Comparison of ENCODE assay signal across 7 mouse cellular contexts in genomic region chr11:48871201-48871772, GRCm38 (mm10). TPM values are rescaled to one million over a fixed set of nuclear protein-coding genes. Genes with fewer than 3 reads are reported as not detected.
DNase-seq lines count a peak whose midpoint lies in the region; ATAC-seq and TF ChIP-seq lines count a peak whose summit lies in the region.

TSS of gene Irgm1 (minus strand) at chr11:48871683.

- no peaks in the 10 kb centered on the region for H3K27me3 ChIP-seq in forebrain, embryonic 11.5 days (ENCODE audit: control insufficient read depth, insufficient read depth, low read length)

- H3K4me3 ChIP-seq in bone marrow macrophage, adult 2 months (ENCODE audit: insufficient read depth, low read length) = peak within 1 kb of the TSS; percentile 79
- peak within 1 kb of the TSS; percentile 36 for H3K4me3 ChIP-seq in forebrain, embryonic 11.5 days (ENCODE audit: low read depth, low read length)

- H3K27ac ChIP-seq in bone marrow macrophage, adult 2 months (ENCODE audit: insufficient read depth, low read depth, low read length) = peak within 1 kb of the TSS; percentile 96
- no peak within 1 kb of the TSS for H3K27ac ChIP-seq in forebrain, embryonic 11.5 days (ENCODE audit: low read depth, low read length)

- no peaks in the 10 kb centered on the region for H3K36me3 ChIP-seq in forebrain, embryonic 11.5 days (ENCODE audit: control insufficient read depth, insufficient read depth, low read length)

- H3K9ac ChIP-seq in forebrain, embryonic 11.5 days (ENCODE audit: low read length) = peak within 1 kb of the TSS; percentile 62

- TF ChIP-seq CTCF in bone marrow macrophage, adult 2 months (IDR thresholded peaks at IDR 0.05; ENCODE audit: low read depth, low read length) = no peak

- ATAC-seq in forebrain, embryonic 11.5 days (replicated peaks; ENCODE audit: low FRiP score) = peak; percentile 53

- peak; percentile 91 for DNase-seq in MN1 (ENCODE audit: low spot score)
- DNase-seq in forebrain, embryonic 11.5 days (ENCODE audit: low spot score) = peak; percentile 69
- DNase-seq in heart, postnatal 10 days = peak; percentile 70 to 76
- DNase-seq in kidney, postnatal 36 days = peak; percentile 87 to 92
- peak; percentile 73 to 80 for DNase-seq in lung, postnatal 4 days
- peak; percentile 68 for DNase-seq in retina, postnatal 1 day

- no peak for TF ChIP-seq POLR2A in bone marrow macrophage, adult 2 months (IDR thresholded peaks at IDR 0.05; ENCODE audit: borderline replicate concordance, low read depth, low read length)

- H3K9me3 ChIP-seq in forebrain, embryonic 11.5 days (ENCODE audit: control insufficient read depth, low read length) = no peaks in the 10 kb centered on the region

- intact Hi-C loops in heart, postnatal 10 days (cut with DNase I) = loop anchor here (5.0 to 10.0 kb wide), 3 partner anchors 316 to 544 kb away; partner anchors contain the start of genes Btnl9 and Zfp62

- peak within 1 kb of the TSS; percentile 65 for H3K4me2 ChIP-seq in forebrain, embryonic 11.5 days (ENCODE audit: low read depth, low read length, severe bottlenecking)

- peaks cover 17% of the 10 kb centered on the region for H3K4me1 ChIP-seq in bone marrow macrophage, adult 2 months (ENCODE audit: control insufficient read depth, insufficient read depth, low read length)
- peaks cover 3% of the 10 kb centered on the region; the same call in 1 of the 2 replicates for H3K4me1 ChIP-seq in forebrain, embryonic 11.5 days (replicated peaks; ENCODE audit: control insufficient read depth, insufficient read depth, low read length)

- 2% methylated on average over 19 of the region's 19 CpGs for WGBS in forebrain, embryonic 11.5 days

RNA-seq across cellular contexts. Expression of gene Irgm1, which starts in this region (rescaled TPM):
- 79.4 and 80.7 TPM in 2 replicates for polyA plus RNA-seq in bone marrow macrophage, adult 2 months (2012; ENCODE audit: insufficient read depth, insufficient read length, missing spikeins)
- 1.5 TPM in 2 replicates for polyA plus RNA-seq in forebrain, embryonic 11.5 days (2014; fragmentation: Nextera tagmentation; extraction: Ambion mirVana)
- total RNA-seq in heart, postnatal 10 days (2021) = 1 to 10 TPM; 6.5 to 9.5 TPM

Comparison
In these comparisons a context has a peak if more than half of its experiments do, and no peak if none do; other contexts are left out.
1. RNA of gene Irgm1 (polyA plus RNA-seq): 79.4 to 80.7 TPM in bone marrow macrophage, adult 2 months; 1.5 TPM in forebrain, embryonic 11.5 days; every median in the first group is over 10 times any median in the second.
2. Peak in every context shown above with its lines, with median percentiles within 50 percentile points of each other: DNase-seq.